Mouse (Mus musculus) urinary bladder, adult 2 months (tissue): ENCODE measurements at regions not wholly inside any gene's neighbourhood (a gene's known extent, or its start where the extent isn't known, plus 50 kb on each side); places are given as distances from the start of the nearest gene placed in this dataset.

ENCODE experiments used
- DNase-seq: peaks from one replicate; pipeline ENCODE4 v3.0.0; 2022; ENCODE audit warnings: low spot score

GRCm38 (mm10) chr13:40652916-40653315 is 85.3 kb downstream of the Tfap2a start:
- DNase-seq, result no peak

- peak; percentile 41 for DNase-seq
These were observed 87.1 kb downstream of the Tfap2a start for GRCm38 (mm10) chr13:40651056-40651455.

- DNase-seq, result no peak
These were observed 88.0 kb downstream of the Tfap2a start for GRCm38 (mm10) chr13:40650036-40650709.

DNA sequence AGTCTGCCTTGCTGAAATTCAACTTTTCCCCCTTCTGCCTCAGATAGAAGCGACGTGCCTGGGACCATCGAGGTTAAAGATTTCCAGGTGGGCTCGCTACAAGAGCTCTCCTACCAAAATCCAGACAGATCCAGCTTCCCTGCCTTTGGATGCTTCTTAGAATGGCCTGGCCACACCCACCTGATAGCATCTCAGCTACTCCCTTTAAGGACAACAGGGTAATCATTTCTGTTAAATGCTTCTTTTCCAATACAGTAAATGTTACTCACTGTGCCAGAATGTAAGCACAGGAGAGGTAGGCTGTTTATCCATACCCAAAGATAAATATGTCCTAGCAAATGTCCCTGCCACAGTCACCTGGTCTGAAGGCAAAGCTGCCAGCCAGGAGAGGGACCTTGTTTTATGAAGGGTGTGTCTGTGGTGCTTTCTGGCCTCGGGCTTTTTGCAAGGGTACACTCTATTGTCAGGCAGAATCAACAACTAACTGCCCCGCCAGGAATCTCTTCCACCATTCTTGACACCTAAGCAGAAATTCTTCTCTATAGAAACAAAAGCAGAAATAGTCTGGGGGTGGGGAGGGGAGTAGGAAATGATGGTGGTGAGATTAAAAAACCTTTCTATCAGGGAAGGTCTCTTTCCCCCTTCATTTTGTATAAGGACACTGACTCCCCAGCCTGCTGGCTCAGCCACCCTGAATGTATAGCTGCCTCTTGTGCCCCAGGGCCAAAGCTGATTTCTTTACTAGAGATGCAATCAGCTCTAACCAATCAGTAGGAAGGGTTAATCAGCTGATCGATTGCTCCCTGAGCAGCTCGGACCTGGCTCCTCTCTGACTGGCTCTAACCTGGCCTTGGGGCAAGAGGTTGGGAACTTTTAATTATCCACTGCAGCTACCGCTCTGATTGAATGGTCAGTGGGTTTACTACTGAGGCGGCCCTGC is 88.8 kb downstream of the Tfap2a start:
- DNase-seq, result no peak

DNA sequence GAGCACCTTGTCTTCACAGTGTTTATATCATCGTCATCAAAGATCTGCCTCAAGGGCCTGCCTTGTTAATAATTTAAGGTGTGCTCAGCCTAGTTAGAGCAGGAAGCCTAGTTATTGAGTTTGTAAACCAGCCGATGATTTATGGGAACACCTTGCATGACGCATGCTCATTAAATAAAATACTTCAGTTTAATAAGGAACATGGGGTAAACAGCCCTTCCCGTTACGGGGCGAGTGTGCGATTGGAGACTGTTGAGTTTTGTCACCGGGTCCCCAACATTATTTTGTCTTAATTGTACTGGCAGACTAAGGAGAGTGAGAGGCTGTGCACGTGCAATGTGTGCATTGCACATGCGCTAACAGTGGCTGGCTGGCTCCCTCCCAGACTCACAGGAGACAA is 92.0 kb downstream of the Tfap2a start:
- no peak for DNase-seq

DNA sequence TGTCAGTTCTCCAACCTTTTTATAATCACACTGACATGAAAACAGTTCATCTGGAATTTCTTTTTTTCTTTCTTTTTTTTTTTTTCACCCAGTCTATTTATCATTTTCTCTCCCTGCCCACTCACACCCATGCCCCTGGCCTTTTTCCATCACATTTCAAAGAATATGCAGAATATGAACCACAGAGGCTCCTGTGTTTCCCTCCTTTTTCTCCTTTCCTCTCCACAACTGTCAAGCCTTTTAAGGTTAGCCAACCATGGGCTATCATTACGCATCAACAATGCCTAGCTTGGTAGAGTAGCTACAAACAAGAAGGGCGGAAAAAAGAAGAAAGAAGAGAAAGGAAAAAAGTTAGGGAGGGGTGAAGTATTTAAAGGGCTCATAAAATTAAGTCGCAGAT is 92.5 kb downstream of the Tfap2a start:
- no peak for DNase-seq

DNA sequence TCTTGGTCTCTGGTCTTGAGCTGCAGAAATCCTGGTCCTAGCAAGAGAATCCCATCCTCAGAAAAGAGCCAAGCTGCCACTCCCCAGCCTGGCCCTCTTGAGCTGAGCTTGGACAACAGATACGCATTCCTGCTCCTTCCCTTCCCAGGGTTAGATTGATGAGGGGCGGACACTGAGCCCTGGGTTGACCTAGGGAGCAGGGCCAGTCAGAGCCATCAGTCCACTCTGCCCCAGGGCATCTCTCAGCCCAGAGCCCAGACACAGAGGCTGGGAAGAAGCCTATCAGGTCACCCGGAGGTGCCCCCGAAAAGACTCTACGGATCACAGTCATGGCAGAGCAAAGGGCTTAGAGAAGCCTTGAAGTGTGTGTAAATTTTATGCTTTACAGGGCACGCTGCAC is 95.2 kb downstream of the Tfap2a start:
- no peak for DNase-seq

- no peak for DNase-seq
These were observed 100.9 kb downstream of the Tfap2a start for GRCm38 (mm10) chr13:40637269-40637668.

DNA sequence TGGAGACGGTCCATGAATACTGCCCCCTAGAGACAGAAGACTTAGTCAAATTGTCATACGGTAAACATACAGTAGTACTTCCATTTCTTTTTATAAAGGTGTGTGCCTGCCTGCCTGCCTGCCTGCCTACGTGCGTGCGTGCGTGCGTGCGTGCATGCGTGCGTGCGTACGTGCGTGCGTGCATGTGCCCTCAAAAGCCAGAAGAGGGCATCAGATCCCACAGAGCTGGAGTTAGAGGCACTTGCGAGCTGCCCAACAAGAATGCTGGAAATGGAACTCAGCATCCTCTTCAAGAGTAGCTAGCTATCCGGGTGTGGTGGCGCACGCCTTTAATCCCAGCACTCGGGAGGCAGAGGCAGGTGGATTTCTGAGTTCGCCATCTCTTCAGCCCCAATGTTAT is 120.3 kb downstream of the Tfap2a start:
- DNase-seq, result no peak

DNA sequence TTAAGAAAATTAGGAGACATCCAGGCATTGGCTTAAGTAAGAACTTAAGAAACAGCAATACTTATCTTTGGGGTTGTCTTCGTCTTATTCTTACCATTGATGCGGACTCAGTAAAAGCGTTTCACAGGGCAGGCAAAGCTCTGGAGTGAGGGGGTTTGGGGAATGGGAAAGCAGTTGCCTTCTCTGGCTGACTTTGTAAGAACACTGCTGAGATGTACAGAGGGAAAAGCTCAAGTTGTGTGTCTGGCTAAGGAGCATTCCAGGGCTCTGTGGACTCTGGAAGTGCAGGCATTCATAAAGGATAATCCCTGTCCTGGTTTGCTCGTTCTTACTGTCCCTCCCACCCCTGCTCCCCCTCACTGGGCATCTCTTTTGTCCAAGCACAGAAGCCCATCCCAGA is 129.7 kb downstream of the Tfap2a start:
- no peak for DNase-seq

DNA sequence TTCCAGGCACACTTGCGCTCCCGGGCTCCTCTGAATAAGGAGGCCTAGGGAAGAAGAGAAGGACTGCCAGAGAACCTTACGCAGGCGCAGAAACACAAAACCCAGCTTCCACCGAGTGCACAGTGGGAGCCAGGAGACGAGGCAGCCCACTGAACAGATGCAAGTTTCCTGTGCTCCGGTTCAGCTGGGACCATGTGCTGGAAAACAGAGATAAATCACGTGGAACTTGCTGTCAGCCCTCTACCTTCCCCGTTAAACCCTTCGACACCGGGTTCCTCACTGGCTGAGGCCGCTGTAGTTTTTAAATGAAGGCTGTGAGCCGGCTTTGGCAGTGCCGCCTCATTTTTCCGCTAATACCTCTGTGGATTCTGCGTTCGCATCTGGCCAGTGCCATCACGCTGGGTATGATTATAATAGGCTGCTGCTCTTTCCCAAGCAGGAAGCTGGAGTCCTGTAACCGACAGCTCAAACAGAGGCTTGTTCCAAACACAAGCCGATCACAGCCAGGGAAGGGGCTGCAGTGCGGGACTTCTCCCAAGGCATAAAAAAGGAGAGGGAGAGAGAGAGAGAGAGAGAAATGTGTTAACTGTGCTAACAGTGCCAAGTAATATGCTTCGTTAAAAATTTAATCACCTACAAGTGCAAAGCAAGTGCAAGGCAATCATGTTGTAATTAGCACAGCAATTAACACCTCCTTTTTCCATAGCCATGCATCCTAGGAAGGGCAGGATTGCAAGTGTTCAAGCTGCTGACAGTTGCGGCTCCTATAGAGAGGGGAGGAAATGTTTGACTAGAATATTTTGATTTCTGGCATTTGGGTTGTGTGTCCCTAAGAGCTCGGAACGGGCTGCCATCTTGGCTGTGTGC is 131.5 kb downstream of the Tfap2a start:
- DNase-seq, result no peak

- no peak for DNase-seq
These were observed 132.3 kb downstream of the Tfap2a start for GRCm38 (mm10) chr13:40605686-40606404.

GRCm38 (mm10) chr13:40574981-40575745 is 163.0 kb downstream of the Tfap2a start:
- no peak for DNase-seq

GRCm38 (mm10) chr13:40569461-40569860 is 168.7 kb downstream of the Tfap2a start:
- DNase-seq, result no peak

- DNase-seq, result no peak
These were observed 170.4 kb downstream of the Tfap2a start for GRCm38 (mm10) chr13:40567821-40568220.

DNA sequence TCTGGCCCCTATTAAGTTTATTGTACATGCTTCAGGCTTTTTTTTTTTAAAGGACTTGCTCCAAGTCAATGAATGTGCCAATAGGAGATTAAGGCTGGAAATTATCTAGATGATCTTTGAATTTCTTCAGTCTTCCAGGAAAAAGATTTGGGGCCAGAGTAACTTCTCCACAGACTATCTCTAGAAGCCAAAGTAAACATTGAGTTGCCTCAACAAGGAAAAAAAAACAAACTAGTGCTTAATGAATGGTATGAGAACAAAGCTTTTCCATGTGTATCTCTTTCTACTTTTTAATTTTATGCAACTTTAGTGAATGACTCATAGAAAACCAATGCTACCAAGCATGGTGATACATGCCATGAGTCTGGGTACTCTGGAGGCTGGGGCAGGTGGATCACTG is 173.8 kb downstream of the Tfap2a start:
- DNase-seq, result no peak

GRCm38 (mm10) chr13:40554368-40554767 is 183.8 kb downstream of the Tfap2a start:
- no peak for DNase-seq

DNA sequence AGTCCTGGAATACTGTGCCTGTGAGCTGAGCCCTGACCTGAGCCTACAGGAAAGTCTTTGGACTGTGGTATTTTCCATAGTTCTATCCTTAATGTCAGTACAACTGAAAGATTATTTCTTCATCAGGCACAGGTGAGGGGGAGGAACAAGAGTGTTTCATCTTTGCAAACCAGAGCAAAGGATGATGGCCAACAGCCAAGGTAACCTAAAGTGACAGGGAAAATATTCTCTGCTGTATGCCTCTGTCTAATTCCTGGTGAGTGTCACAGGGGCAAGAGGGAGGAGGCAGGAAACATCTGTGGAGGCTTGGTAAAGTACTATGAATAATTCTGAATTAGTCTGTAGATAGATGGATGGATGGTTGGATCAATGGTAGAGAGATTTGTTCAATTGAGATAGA is 164.3 kb upstream of the Ofcc1 start:
- DNase-seq, result no peak

GRCm38 (mm10) chr13:40523115-40523514 is 161.9 kb upstream of the Ofcc1 start:
- DNase-seq, result no peak

GRCm38 (mm10) chr13:40518180-40518579 is 156.9 kb upstream of the Ofcc1 start:
- DNase-seq, result no peak

GRCm38 (mm10) chr13:40509290-40509689 is 148.0 kb upstream of the Ofcc1 start:
- DNase-seq, result no peak
